Mouse (Mus musculus): ENCODE data around the gene Fam19a3. TPM values are rescaled to one million over a fixed set of nuclear protein-coding genes. Genes with fewer than 3 reads are reported as not detected.

The Fam19a3 gene
- polyA plus RNA-seq, 1 experiment from 2014 or later = not detected

DNA sequence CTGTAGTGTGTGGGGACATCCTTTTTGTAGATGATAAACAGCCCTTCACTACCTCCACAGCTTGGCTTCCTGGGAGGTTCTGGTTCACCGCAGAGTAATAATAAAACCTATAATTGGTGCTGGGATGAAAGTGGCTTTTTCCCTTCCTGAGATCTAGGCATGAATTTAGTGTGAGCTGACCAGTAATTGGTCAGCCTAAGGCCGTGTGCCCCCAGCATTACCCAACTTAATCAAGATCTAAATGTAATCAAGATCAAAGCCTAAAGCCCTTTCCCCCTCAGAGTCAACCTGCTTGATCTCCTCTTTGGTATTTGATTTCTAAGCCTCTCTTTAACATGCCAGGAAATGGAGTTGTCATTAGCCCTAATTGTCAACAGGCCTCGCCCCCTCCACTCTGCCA, 48.7 kb downstream of the Fam19a3 start:
- 65% methylated on average over 3 of the region's 3 CpGs for WGBS
- H3K27ac ChIP-seq (ENCODE audit: low read depth, low read length) = no peak overlapping the region
- DNase-seq (ENCODE audit: low spot score) (no peak), ATAC-seq (ENCODE audit: insufficient read depth, low FRiP score, low TSS enrichment) (no peak)
- H3K4me3 ChIP-seq (ENCODE audit: low read depth, low read length) = no peak overlapping the region
- no peak overlapping the region for H3K9ac ChIP-seq (ENCODE audit: low read length)
- H3K27me3 ChIP-seq (ENCODE audit: control insufficient read depth, insufficient read depth, low read length) = no peaks in the 10 kb centered on the region
- H3K4me1 ChIP-seq (ENCODE audit: control insufficient read depth, insufficient read depth, low read length) = no peaks in the 10 kb centered on the region
- no peaks in the 10 kb centered on the region for H3K36me3 ChIP-seq (ENCODE audit: control insufficient read depth, insufficient read depth, low read length)
- no peak overlapping the region for H3K4me2 ChIP-seq (ENCODE audit: low read depth)
- H3K9me3 ChIP-seq (ENCODE audit: control insufficient read depth, low read length) = no peaks in the 10 kb centered on the region

GRCm38 (mm10) chr3:104729270-104729839, 52.3 kb downstream of the Fam19a3 start:
- H3K27ac ChIP-seq (ENCODE audit: low read depth, low read length) = no peak overlapping the region
- no peaks in the 10 kb centered on the region for H3K36me3 ChIP-seq (ENCODE audit: control insufficient read depth, insufficient read depth, low read length)
- no peaks in the 10 kb centered on the region for H3K27me3 ChIP-seq (ENCODE audit: control insufficient read depth, insufficient read depth, low read length)
- H3K4me3 ChIP-seq (ENCODE audit: low read depth, low read length) = no peak overlapping the region
- no peak overlapping the region for H3K4me2 ChIP-seq (ENCODE audit: low read depth)
- no peak for DNase-seq (ENCODE audit: low spot score)
- WGBS = 80% methylated on average over 6 of the region's 6 CpGs
- H3K4me1 ChIP-seq (ENCODE audit: control insufficient read depth, insufficient read depth, low read length) = no peaks in the 10 kb centered on the region
- H3K9me3 ChIP-seq (ENCODE audit: control insufficient read depth, low read length) = no peaks in the 10 kb centered on the region
- no peak overlapping the region for H3K9ac ChIP-seq (ENCODE audit: low read length)
- ATAC-seq (ENCODE audit: insufficient read depth, low FRiP score, low TSS enrichment) = no peak

Other genes starting within 250 kb of the Fam19a3 start
- 35.3 and 38.7 TPM in 2 replicates for gene Slc16a1, start 143.2 kb downstream of the Fam19a3 start, polyA plus RNA-seq (2014; fragmentation: Nextera tagmentation; extraction: Ambion mirVana)
- gene Ppm1j, start 784 bp downstream of the Fam19a3 start, polyA plus RNA-seq (2014; fragmentation: Nextera tagmentation; extraction: Ambion mirVana) = 1.0 and 1.9 TPM in 2 replicates
- 104 and 105 TPM in 2 replicates for gene Rhoc, start 6.5 kb upstream of the Fam19a3 start, polyA plus RNA-seq (2014; fragmentation: Nextera tagmentation; extraction: Ambion mirVana)
- gene Mov10, start 36.7 kb upstream of the Fam19a3 start, polyA plus RNA-seq (2014; fragmentation: Nextera tagmentation; extraction: Ambion mirVana) = 17.4 and 22.0 TPM in 2 replicates
- gene St7l, start 82.2 kb upstream of the Fam19a3 start, polyA plus RNA-seq (2014; fragmentation: Nextera tagmentation; extraction: Ambion mirVana) = 34.5 and 36.6 TPM in 2 replicates
- 261 and 269 TPM in 2 replicates for gene Capza1, start 82.7 kb upstream of the Fam19a3 start, polyA plus RNA-seq (2014; fragmentation: Nextera tagmentation; extraction: Ambion mirVana)
- 0.90 and 1.5 TPM in 2 replicates for gene Wnt2b, start 180.1 kb upstream of the Fam19a3 start, polyA plus RNA-seq (2014; fragmentation: Nextera tagmentation; extraction: Ambion mirVana)